Mouse (Mus musculus) testis, adult 2 months (tissue): ENCODE measurements around the gene Cnih3.

Source experiments
- CTCF ChIP-seq: fragments of 200-500 bp; IDR thresholded peaks from 2 replicates; pipeline ENCODE4 v1.5.1; 2012; ENCODE audit warnings: low read depth, mild to moderate bottlenecking, inconsistent platforms, low read length, moderate library complexity; ENCODE audit not compliant: control insufficient read depth, insufficient read depth, insufficient replicate concordance
- POLR2A ChIP-seq: fragments of 200-500 bp; IDR thresholded peaks from 2 replicates; pipeline ENCODE4 v1.6.1; 2012; ENCODE audit warnings: low read depth, mild to moderate bottlenecking, inconsistent platforms, low read length, moderate library complexity; ENCODE audit not compliant: control insufficient read depth

GRCm38 (mm10) chr1:181435414-181435813 lies 83.0 kb downstream of the Cnih3 start:
- TF ChIP-seq POLR2A, result no peak
- TF ChIP-seq CTCF, result no peak
